Mouse (Mus musculus) E14TG2a.4 (cell line): ENCODE data around the gene Cdk6.
"Not testable (repeated sequence)": the region's sequence is repeated elsewhere in the genome, so short reads cannot be mapped to it uniquely, and the experiment has no call there.

Experiments used
- CTCF ChIP-seq: conservative IDR thresholded peaks from 2 replicates; pipeline ENCODE4 v1.5.1; 2014; ENCODE audit warnings: low read length
- NANOG ChIP-seq: IDR thresholded peaks from 2 replicates; pipeline ENCODE4 v1.6.1; 2014; ENCODE audit warnings: borderline replicate concordance, low read length, mixed read lengths

DNA sequence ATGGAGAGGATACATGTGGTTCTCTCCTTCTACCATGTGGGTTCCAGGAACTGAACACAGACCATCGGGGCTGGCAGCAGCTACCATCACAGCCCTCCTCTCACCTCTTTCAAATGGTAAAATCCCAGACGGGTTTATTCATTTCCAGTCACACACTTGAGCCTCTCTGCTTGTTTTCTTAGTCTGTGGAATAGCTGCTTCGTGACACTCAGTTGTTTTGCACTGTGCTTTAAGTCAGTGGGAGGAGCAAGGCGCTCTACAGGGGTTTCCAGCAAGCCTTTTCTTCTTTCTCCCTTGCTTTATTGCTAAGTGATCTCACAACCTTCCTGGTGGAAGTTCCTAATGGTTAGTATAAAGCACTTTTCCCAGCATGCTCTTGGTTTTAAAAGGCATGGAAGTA lies 10.6 kb downstream of the Cdk6 start:
- not testable (repeated sequence) for TF ChIP-seq CTCF, NANOG
